Mouse (Mus musculus) Patski (cell line): ENCODE measurements around the gene Tsc22d1. TPM values are rescaled to one million over a fixed set of nuclear protein-coding genes. Genes with fewer than 3 reads are reported as not detected.

Experiments used
- ATAC-seq: fragments of 100-300 bp; one replicate; pipeline ENCODE4 v1.8.0; 2021
- CTCF ChIA-PET: fragments of 350-600 bp; sonication (Branson Sonifier 250); formaldehyde crosslinking; loops from one replicate; lab custom pipeline; 2022; ENCODE audit warnings: inconsistent platforms; lab: Charles Lee
- POLR2A ChIA-PET: fragments of 350-600 bp; sonication (Branson Sonifier 250); formaldehyde crosslinking; loops from one replicate; lab custom pipeline; 2022; ENCODE audit warnings: antibody characterized with exemption, inconsistent platforms; lab: Charles Lee
- DNase-seq: peaks from one replicate; pipeline ENCODE4 v3.0.0-alpha.2; 2011; ENCODE audit warnings: low read depth, low spot score
- H3K27me3 ChIP-seq: fragments of 371-371 bp; one replicate; pipeline ENCODE4 v1.5.1; 2021
- CTCF ChIP-seq: fragments of 100-300 bp; IDR thresholded peaks from one replicate; pipeline ENCODE4 v1.5.1; 2021
- in situ Hi-C: fragments of 300-500 bp; cut with MboI; formaldehyde crosslinking; loops from 3 replicates; pipeline ENCODE4 v1.11.1; 2018; ENCODE audit warnings: low pct_unique_long_range_greater_than_20kb, mixed read lengths
- polyA plus RNA-seq: library from polyadenylated mRNA; unstranded; gene quantifications from one replicate; pipeline ENCODE4 v1.2.3, GENCODE M21; 2021

Tsc22d1 gene
- polyA plus RNA-seq, 1 experiment from 2014 or later, result 4,339 TPM

DNA sequence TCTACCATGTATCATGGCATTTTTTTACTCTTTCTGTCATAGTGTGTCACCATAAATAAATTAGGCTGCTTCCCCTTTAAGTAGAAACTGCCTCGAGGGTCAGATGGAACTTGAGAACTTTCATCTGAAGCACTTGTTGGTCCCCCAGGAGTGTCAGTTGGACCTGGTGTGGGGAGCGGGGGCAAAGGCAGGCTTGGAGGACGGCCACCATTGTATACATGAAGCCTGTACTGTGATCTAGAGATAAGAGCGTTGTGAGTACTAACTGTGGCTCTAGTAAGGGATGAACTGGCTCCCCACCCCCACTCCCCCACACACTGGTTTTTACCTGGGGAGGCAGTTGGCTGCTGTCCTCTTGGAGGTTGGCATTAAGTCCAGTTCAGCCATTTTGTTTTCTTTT, 62.0 kb downstream of the Tsc22d1 start:
- ATAC-seq, result no peak
- CTCF ChIA-PET, result interaction anchor here (1.4 kb wide), 1 partner anchor 30 kb away, joined by 3 read pairs; no protein-coding TSS in a partner anchor
- in situ Hi-C loops, result loop anchor here (25.0 kb wide), 1 partner anchor 1011 kb away; no protein-coding TSS in a partner anchor
- H3K27me3 ChIP-seq, result no peaks in the 10 kb centered on the region
- POLR2A ChIA-PET, result no interaction called here
- no peak for TF ChIP-seq CTCF
- DNase-seq, result no peak

DNA sequence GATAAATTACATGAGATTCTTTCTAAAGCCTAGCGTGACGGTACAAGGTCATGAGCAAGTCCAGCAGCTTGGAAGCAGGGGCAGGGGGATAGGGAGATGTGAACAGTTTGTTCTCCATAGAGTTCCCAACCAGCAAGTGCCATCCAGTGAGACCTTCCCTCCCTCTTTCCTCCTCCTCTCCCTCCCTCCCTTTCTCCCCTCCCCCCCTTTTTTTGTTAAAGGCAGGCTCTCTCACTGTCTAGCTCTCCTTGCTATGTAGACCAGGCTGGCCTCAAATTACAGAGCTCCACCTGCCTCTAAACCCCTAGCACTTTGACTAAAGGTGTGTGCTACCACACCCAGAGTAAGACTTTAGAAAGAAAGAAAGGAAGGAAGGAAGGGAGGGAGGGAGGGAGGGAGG, 63.3 kb downstream of the Tsc22d1 start:
- TF ChIP-seq CTCF, result no peak
- in situ Hi-C loops, result loop anchor here (25.0 kb wide), 1 partner anchor 1009 kb away; no protein-coding TSS in a partner anchor

DNA sequence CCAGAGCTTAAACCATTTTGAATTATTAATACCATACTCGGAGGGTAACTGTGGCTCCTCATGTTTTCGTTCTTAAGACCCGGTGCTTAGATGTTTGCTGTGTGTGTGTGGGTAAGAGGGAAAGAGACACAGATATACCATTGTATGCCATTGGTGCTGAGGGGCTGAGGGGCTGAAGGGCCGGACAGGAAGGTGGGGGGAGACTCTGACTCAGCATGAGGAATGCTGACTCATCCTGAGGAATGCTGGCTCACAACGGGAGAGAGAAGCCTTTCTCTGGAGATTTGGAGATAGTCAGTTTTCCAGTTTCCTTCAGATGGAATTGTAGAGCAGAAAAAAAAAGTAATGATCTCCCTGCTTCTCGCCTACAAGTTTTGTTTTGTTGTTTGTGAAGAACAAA, 63.9 kb downstream of the Tsc22d1 start:
- DNase-seq, result no peak
- in situ Hi-C loops, result loop anchor here (25.0 kb wide), 1 partner anchor 1009 kb away; no protein-coding TSS in a partner anchor
- ChIA-PET POLR2A (interaction anchor here (0.6 to 5.3 kb wide), 3 partner anchors 26 to 1037 kb away, joined by 3 to 31 read pairs (median 3); no protein-coding TSS in a partner anchor), CTCF (interaction anchor here (1.0 to 1.7 kb wide), 3 partner anchors 24 to 534 kb away, joined by 3 to 6 read pairs (median 4); no protein-coding TSS in a partner anchor)
- TF ChIP-seq CTCF, result no peak
- no peaks in the 10 kb centered on the region for H3K27me3 ChIP-seq
- peak; percentile 55 for ATAC-seq

More for the DNA sequence above, 63.3 kb downstream of the Tsc22d1 start:
- ChIA-PET CTCF (interaction anchor here (1.0 to 1.5 kb wide), 4 partner anchors 28 to 535 kb away, joined by 3 to 4 read pairs (median 4); no protein-coding TSS in a partner anchor), POLR2A (interaction anchor here (0.6 to 1.2 kb wide), 2 partner anchors 26 to 1038 kb away, joined by 3 read pairs; no protein-coding TSS in a partner anchor)
- no peak for DNase-seq
- no peak for ATAC-seq
- H3K27me3 ChIP-seq, result no peaks in the 10 kb centered on the region

DNA sequence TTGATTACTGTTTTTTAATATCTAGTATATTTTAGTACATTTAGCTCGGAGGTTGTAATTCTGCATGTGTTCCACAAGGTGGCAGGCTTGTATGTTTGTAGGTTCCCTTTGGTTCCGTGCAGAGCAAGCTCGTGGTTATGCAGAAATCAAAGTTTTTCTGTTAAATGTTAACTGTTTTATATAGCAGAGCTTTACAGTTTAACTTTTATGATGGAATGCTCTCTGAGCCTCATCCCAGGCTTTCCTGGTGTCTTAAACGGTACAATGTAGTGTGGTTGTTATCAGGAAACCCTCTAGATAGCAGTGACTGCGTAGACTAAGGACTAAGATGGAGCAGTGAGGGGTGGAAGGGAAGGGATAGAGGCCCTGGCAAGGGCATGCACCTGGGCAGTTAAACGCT, 65.1 kb downstream of the Tsc22d1 start:
- DNase-seq (peak; percentile 61), ATAC-seq (peak; percentile 48)
- no peaks in the 10 kb centered on the region for H3K27me3 ChIP-seq
- in situ Hi-C loops, result loop anchor here (25.0 kb wide), 1 partner anchor 1007 kb away; no protein-coding TSS in a partner anchor
- ChIA-PET POLR2A (interaction anchor here (0.7 to 5.3 kb wide), 2 partner anchors 26 to 395 kb away, joined by 3 to 31 read pairs; no protein-coding TSS in a partner anchor), CTCF (interaction anchor here (0.7 to 1.7 kb wide), 5 partner anchors 8 to 529 kb away, joined by 3 to 6 read pairs (median 4); no protein-coding TSS in a partner anchor)
- TF ChIP-seq CTCF, result peak; percentile 76

DNA sequence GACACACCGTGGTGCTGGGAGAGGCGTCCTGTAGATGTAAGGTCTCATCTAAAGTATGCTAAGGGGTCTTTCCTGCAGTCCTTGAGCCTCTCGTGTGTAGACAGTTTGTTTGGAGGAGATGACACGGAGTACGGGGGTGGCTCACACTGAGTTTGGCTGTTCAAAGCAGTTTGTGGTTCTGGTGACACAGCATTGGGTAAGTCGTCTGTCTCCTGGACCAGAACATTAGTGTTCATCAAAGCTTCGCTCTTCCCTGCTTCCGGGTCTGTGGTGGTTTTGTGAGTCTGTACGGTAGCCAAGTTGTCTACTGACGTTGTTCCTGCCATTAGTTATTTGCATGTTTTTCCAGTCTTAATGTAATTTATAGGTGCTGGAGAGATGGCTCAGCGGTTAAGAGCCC, 65.7 kb downstream of the Tsc22d1 start:
- H3K27me3 ChIP-seq, result no peaks in the 10 kb centered on the region
- in situ Hi-C loops, result loop anchor here (25.0 kb wide), 1 partner anchor 1007 kb away; no protein-coding TSS in a partner anchor
- ChIA-PET POLR2A (interaction anchor here (1.0 to 5.3 kb wide), 3 partner anchors 25 to 251 kb away, joined by 3 to 31 read pairs (median 3); no protein-coding TSS in a partner anchor), CTCF (interaction anchor here (0.7 to 1.7 kb wide), 4 partner anchors 10 to 529 kb away, joined by 3 to 6 read pairs (median 5); no protein-coding TSS in a partner anchor)
- ATAC-seq (peak; percentile 55), DNase-seq (peak; percentile 50)
- TF ChIP-seq CTCF, result no peak

DNA sequence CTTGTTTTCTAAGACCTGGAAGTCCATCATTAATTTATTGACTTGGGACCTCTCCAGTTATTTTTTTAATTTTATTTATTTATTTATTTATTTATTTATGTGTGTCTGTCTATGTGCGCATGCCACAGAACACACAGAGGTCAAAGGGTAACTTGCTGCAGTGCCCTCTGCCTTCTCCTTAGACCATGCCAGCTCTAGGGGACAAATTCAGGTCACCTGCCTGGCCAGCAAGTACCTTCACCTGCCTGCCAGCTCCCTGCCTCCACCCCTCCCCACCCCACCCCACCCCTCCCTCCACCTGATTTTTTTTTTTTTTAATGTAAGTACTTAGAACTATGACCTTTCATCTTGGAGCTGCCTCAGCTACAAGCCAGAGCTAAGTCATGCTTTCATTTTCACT, 68.9 kb downstream of the Tsc22d1 start:
- no peaks in the 10 kb centered on the region for H3K27me3 ChIP-seq
- DNase-seq, result no peak
- ATAC-seq, result no peak
- no peak for TF ChIP-seq CTCF
- ChIA-PET CTCF (interaction anchor here (2.5 kb wide), 1 partner anchor 13 kb away, joined by 7 read pairs; no protein-coding TSS in a partner anchor), POLR2A (interaction anchor here (5.3 kb wide), 1 partner anchor 22 kb away, joined by 31 read pairs; no protein-coding TSS in a partner anchor)
- in situ Hi-C loops, result loop anchor here (25.0 kb wide), 1 partner anchor 1004 kb away; no protein-coding TSS in a partner anchor

DNA sequence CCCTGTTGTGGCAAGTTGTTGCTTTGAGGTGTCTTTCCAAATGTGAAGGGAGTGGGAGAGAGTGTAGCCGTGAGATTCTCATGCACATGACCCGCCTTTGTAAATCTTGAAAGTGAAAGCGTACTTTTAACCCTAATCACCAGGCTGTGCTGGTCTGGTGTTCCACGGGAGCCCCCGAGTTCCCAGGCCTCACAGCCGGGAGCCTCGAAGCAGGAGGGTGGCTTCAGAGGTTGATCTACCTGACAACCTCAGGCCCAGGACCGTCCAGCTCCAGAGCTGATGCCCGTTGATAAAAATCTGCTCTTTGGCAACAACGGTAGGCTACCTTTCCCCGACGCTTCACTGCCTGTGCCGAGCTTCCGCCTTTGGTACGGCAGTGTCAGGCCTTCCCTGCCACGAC, 72.8 kb downstream of the Tsc22d1 start:
- no peak for DNase-seq
- ChIA-PET POLR2A (no interaction called here), CTCF (interaction anchor here (4.3 kb wide), 1 partner anchor 16 kb away, joined by 14 read pairs; no protein-coding TSS in a partner anchor)
- TF ChIP-seq CTCF, result no peak
- ATAC-seq, result no peak
- in situ Hi-C loops, result loop anchor here (25.0 kb wide), 1 partner anchor 1000 kb away; no protein-coding TSS in a partner anchor
- H3K27me3 ChIP-seq, result no peaks in the 10 kb centered on the region

DNA sequence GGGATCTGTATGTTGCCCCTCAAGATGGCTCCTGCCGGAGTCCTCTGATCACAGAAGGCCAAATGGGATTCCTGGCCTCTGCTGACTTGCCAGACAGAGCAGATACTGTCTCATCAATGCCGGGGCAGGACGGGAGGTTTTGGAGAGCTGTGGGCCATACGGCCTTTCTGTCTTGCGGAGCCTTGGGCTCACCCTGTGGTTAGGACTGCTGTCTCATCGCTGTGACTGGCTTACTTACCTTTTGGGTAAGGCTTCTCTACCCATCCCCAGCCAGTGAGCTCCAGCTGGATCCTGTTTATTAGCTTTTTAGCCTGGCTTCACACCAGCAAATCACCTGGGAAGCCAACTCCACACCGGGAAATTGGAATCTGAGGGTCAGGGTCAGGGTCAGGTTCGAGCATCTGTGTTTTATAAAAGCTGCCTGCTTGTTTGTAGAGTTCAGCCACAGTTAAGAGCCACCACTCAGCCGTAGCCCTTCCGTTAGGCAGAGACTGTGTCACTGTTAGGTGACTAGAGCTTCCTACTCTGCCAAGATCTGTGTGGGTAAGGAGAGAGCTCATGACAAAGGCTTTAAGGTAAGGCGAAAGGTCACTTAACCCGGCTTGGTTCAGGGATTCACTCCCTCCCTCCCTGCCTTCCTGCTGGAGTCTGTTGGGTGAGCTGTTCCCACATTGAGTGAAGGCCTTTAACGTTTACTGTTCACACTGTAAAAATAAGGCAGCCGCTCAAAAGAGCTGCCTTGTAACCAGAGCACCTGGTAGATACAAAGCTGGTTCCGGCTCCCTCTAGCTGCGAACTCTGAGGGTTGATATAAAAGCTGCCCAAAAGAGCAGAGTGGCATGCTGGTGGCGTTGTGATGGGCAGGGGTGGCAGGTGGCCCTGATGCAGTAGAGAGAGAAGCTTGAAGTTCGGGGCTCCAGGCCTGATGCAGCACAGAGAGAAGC, 73.6 kb downstream of the Tsc22d1 start:
- in situ Hi-C loops, result loop anchor here (25.0 kb wide), 1 partner anchor 999 kb away; no protein-coding TSS in a partner anchor
- ChIA-PET CTCF (interaction anchor here (0.9 to 4.3 kb wide), 4 partner anchors 9 to 15 kb away, joined by 3 to 14 read pairs (median 3); no protein-coding TSS in a partner anchor), POLR2A (interaction anchor here (0.6 to 1.0 kb wide), 3 partner anchors 11 to 387 kb away, joined by 3 to 4 read pairs (median 3); no protein-coding TSS in a partner anchor)
- TF ChIP-seq CTCF, result no peak
- ATAC-seq (no peak), DNase-seq (no peak)
- H3K27me3 ChIP-seq, result no peaks in the 10 kb centered on the region

DNA sequence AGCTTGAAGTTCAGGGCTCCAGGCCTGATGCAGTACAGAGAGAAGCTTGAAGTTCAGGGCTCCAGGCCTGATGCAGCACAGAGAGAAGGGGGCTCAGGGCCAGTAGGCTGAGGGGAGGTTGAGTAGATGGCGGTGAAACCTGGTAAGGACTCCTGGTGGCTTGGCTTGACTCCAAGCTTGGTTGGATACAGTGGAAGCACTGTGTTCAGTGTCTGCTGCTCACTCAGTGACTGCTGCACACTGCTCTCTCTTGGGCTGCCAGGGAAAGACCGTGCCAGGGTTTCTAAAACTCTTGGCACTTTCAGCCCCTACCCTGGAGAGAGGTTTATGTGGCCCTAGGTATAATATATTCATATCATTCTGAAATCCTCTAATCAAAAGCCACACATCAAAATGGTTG, 74.4 kb downstream of the Tsc22d1 start:
- ChIA-PET CTCF (interaction anchor here (1.1 to 4.3 kb wide), 3 partner anchors 9 to 15 kb away, joined by 3 to 14 read pairs (median 3); no protein-coding TSS in a partner anchor), POLR2A (interaction anchor here (0.6 to 1.0 kb wide), 2 partner anchors 10 to 18 kb away, joined by 3 to 4 read pairs; no protein-coding TSS in a partner anchor)
- in situ Hi-C loops, result loop anchor here (25.0 kb wide), 1 partner anchor 998 kb away; no protein-coding TSS in a partner anchor
- no peak for ATAC-seq
- DNase-seq, result no peak
- no peak for TF ChIP-seq CTCF
- H3K27me3 ChIP-seq, result no peaks in the 10 kb centered on the region
